Mouse (Mus musculus) MEL (cell line): Measurements from ENCODE around the gene Fgfr2. TPM values are rescaled to one million over a fixed set of nuclear protein-coding genes. Genes with fewer than 3 reads are reported as not detected.

Source experiments
- DNase-seq: peaks from one replicate; pipeline ENCODE4 v3.0.0; 2011; ENCODE audit warnings: low read depth, low spot score
- H3K27ac ChIP-seq: 2 replicates; pipeline ENCODE4 v1.5.1; 2012; ENCODE audit warnings: low read depth, mild to moderate bottlenecking, control low read depth, low read length, moderate library complexity; ENCODE audit not compliant: control insufficient read depth
- H3K27me3 ChIP-seq, 2 experiments: fragments of 150-350 bp in 1 of 2; sonication (generic) in 1 of 2; 2 replicates each; pipeline ENCODE4 v1.6.1; 2012; ENCODE audit warnings: low read length in 2 of 2, mild to moderate bottlenecking in 2 of 2, improper control_type of control experiment in 1 of 2, moderate library complexity in 1 of 2; ENCODE audit not compliant: insufficient read depth in 2 of 2, control insufficient read depth in 1 of 2
- H3K36me3 ChIP-seq, 2 experiments: 2 replicates each; pipeline ENCODE4 v1.6.1; 2012 to 2014; ENCODE audit warnings: low read length in 2 of 2, improper control_type of control experiment in 1 of 2, inconsistent platforms in 1 of 2, mild to moderate bottlenecking in 1 of 2; ENCODE audit not compliant: insufficient read depth in 2 of 2, control insufficient read depth in 1 of 2
- H3K4me1 ChIP-seq, 2 experiments: fragments of 150-350 bp in 1 of 2; sonication (generic) in 1 of 2; 2 replicates each; pipeline ENCODE4 v1.6.1; 2012; ENCODE audit warnings: low read length in 2 of 2, improper control_type of control experiment in 1 of 2, mild to moderate bottlenecking in 1 of 2; ENCODE audit not compliant: insufficient read depth in 2 of 2, control insufficient read depth in 1 of 2
- H3K4me3 ChIP-seq, 2 experiments: fragments of 150-350 bp in 1 of 2; sonication (generic) in 1 of 2; 2 replicates each; pipeline ENCODE4 v1.5.1; 2012; ENCODE audit warnings: low read depth in 2 of 2, low read length in 2 of 2, mild to moderate bottlenecking in 2 of 2, moderate library complexity in 2 of 2, control low read depth in 1 of 2, improper control_type of control experiment in 1 of 2; ENCODE audit not compliant: control insufficient read depth in 1 of 2, insufficient read depth in 1 of 2
- H3K79me2 ChIP-seq: 2 replicates; pipeline ENCODE4 v1.6.1; 2012; ENCODE audit warnings: mild to moderate bottlenecking, low read length, moderate library complexity; ENCODE audit not compliant: control insufficient read depth, poor library complexity, insufficient read depth
- H3K9ac ChIP-seq: 2 replicates; pipeline ENCODE4 v1.6.1; 2012; ENCODE audit warnings: low read depth, mild to moderate bottlenecking, control low read depth, low read length, moderate library complexity; ENCODE audit not compliant: control insufficient read depth, poor library complexity, severe bottlenecking
- H3K9me3 ChIP-seq: fragments of 150-350 bp; sonication (generic); replicated peaks from 2 replicates; pipeline ENCODE4 v1.6.1; 2012; ENCODE audit warnings: mild to moderate bottlenecking, low read length, improper control_type of control experiment, moderate library complexity; ENCODE audit not compliant: insufficient read depth
- CHD2 ChIP-seq: IDR thresholded peaks from 2 replicates; pipeline ENCODE4 v1.6.1; 2011; ENCODE audit warnings: low read length, improper control_type of control experiment
- CTCF ChIP-seq, 3 experiments: IDR thresholded peaks in 2 of 3; conservative IDR thresholded peaks in 1 of 3; 2 replicates each; pipeline ENCODE4 v1.5.1; 2011 to 2012; ENCODE audit warnings: low read length in 3 of 3, low read depth in 2 of 3, mild to moderate bottlenecking in 2 of 3, improper control_type of control experiment in 1 of 3, inconsistent platforms in 1 of 3, mixed read lengths in 1 of 3, moderate library complexity in 1 of 3; ENCODE audit not compliant: control insufficient read depth in 1 of 3, insufficient read depth in 1 of 3, poor library complexity in 1 of 3, severe bottlenecking in 1 of 3
- ELF1 ChIP-seq: IDR thresholded peaks from 2 replicates; pipeline ENCODE4 v1.6.1; 2014; ENCODE audit warnings: low read depth, mild to moderate bottlenecking, inconsistent platforms, low read length, improper control_type of control experiment, moderate library complexity
- EP300 ChIP-seq, 2 experiments: IDR thresholded peaks; 2 replicates each; pipeline ENCODE4 v1.6.1; 2011; ENCODE audit warnings: improper control_type of control experiment in 2 of 2, low read length in 2 of 2, low read depth in 1 of 2, mild to moderate bottlenecking in 1 of 2
- GABPA ChIP-seq: IDR thresholded peaks from 2 replicates; pipeline ENCODE4 v1.6.1; 2012; ENCODE audit warnings: low read depth, mild to moderate bottlenecking, inconsistent platforms, low read length, improper control_type of control experiment, moderate library complexity
- GATA1 ChIP-seq: IDR thresholded peaks from 2 replicates; pipeline ENCODE4 v1.6.1; 2011; ENCODE audit warnings: low read depth, low read length, improper control_type of control experiment
- HCFC1 ChIP-seq: IDR thresholded peaks from 2 replicates; pipeline ENCODE4 v1.6.1; 2012; ENCODE audit warnings: low read depth, mild to moderate bottlenecking, inconsistent platforms, low read length, improper control_type of control experiment, moderate library complexity
- KAT2A ChIP-seq: conservative IDR thresholded peaks from 2 replicates; pipeline ENCODE4 v1.6.1; 2012; ENCODE audit warnings: low read depth, low read length, improper control_type of control experiment, inconsistent platforms
- MAFK ChIP-seq: IDR thresholded peaks from 2 replicates; pipeline ENCODE4 v1.6.1; 2011; ENCODE audit warnings: low read depth, mild to moderate bottlenecking, low read length, improper control_type of control experiment, borderline replicate concordance
- MAX ChIP-seq: IDR thresholded peaks from 2 replicates; pipeline ENCODE4 v1.6.1; 2011; ENCODE audit warnings: low read length, improper control_type of control experiment
- MAZ ChIP-seq: IDR thresholded peaks from 2 replicates; pipeline ENCODE4 v1.6.1; 2012; ENCODE audit warnings: low read depth, mild to moderate bottlenecking, inconsistent platforms, low read length, improper control_type of control experiment
- MEF2A ChIP-seq: IDR thresholded peaks from 2 replicates; pipeline ENCODE4 v1.6.1; 2014; ENCODE audit warnings: low read depth, mild to moderate bottlenecking, inconsistent platforms, low read length, improper control_type of control experiment; ENCODE audit not compliant: poor library complexity, insufficient replicate concordance, severe bottlenecking; ENCODE audit errors: extremely low read depth
- MYB ChIP-seq: IDR thresholded peaks from 2 replicates; pipeline ENCODE4 v1.6.1; 2011; ENCODE audit warnings: mild to moderate bottlenecking, low read depth, low read length, improper control_type of control experiment
- MYC ChIP-seq: IDR thresholded peaks from 2 replicates; pipeline ENCODE4 v1.6.1; 2011; ENCODE audit warnings: low read depth, mild to moderate bottlenecking, low read length, improper control_type of control experiment, moderate library complexity
- NELFE ChIP-seq: IDR thresholded peaks from 2 replicates; pipeline ENCODE4 v1.6.1; 2011; ENCODE audit warnings: low read depth, low read length, improper control_type of control experiment
- POLR2A ChIP-seq, 2 experiments: IDR thresholded peaks; 2 replicates each; pipeline ENCODE4 v1.6.1; 2011 to 2012; ENCODE audit warnings: low read length in 2 of 2, mild to moderate bottlenecking in 2 of 2, control low read depth in 1 of 2, improper control_type of control experiment in 1 of 2, low read depth in 1 of 2, moderate library complexity in 1 of 2; ENCODE audit not compliant: control insufficient read depth in 1 of 2, insufficient read depth in 1 of 2, poor library complexity in 1 of 2
- POLR2AphosphoS5 ChIP-seq: IDR thresholded peaks from 2 replicates; pipeline ENCODE4 v1.6.1; 2012; ENCODE audit warnings: low read depth, borderline replicate concordance, mild to moderate bottlenecking, inconsistent platforms, low read length, moderate library complexity, mixed read lengths
- RAD21 ChIP-seq: IDR thresholded peaks from 2 replicates; pipeline ENCODE4 v1.6.1; 2011; ENCODE audit warnings: mild to moderate bottlenecking, low read depth, low read length, improper control_type of control experiment
- RCOR1 ChIP-seq: IDR thresholded peaks from 2 replicates; pipeline ENCODE4 v1.6.1; 2012; ENCODE audit warnings: low read depth, mild to moderate bottlenecking, inconsistent platforms, low read length, improper control_type of control experiment
- SMC3 ChIP-seq: IDR thresholded peaks from 2 replicates; pipeline ENCODE4 v1.6.1; 2011; ENCODE audit warnings: low read depth, low read length, improper control_type of control experiment
- TBP ChIP-seq: IDR thresholded peaks from 2 replicates; pipeline ENCODE4 v1.8.0; 2011; ENCODE audit warnings: low read depth, low read length, improper control_type of control experiment
- UBTF ChIP-seq: IDR thresholded peaks from 2 replicates; pipeline ENCODE4 v1.6.1; 2012; ENCODE audit warnings: low read depth, mild to moderate bottlenecking, inconsistent platforms, low read length, improper control_type of control experiment, moderate library complexity, borderline replicate concordance; ENCODE audit not compliant: insufficient read depth
- ZC3H11A ChIP-seq: IDR thresholded peaks from 2 replicates; pipeline ENCODE4 v1.6.1; 2012; ENCODE audit warnings: low read depth, mild to moderate bottlenecking, inconsistent platforms, low read length, improper control_type of control experiment
- ZMIZ1 ChIP-seq: IDR thresholded peaks from 2 replicates; pipeline ENCODE4 v1.6.1; 2012; ENCODE audit warnings: low read depth, mild to moderate bottlenecking, inconsistent platforms, low read length, improper control_type of control experiment, moderate library complexity
- polyA plus RNA-seq, 2 experiments: library from polyadenylated mRNA; stranded (reverse) in 1 of 2; unstranded in 1 of 2; fragments of >175 nt in 1 of 2; fragments of >200 nt in 1 of 2; gene quantifications; 2 replicates each; pipeline versions ENCODE4 v1.2.1 to v1.2.4; 2012; ENCODE audit warnings: low replicate concordance in 2 of 2, low read depth in 1 of 2; ENCODE audit not compliant: insufficient read length in 2 of 2, insufficient read depth in 1 of 2, missing spikeins in 1 of 2
- total RNA-seq: library from RNA; depleted of rRNA; stranded (reverse); fragments of 300-350 nt; gene quantifications from 2 replicates; pipeline ENCODE4 v1.2.3, GENCODE M21; 2012

The Fgfr2 gene
- total and polyA plus RNA-seq, 3 experiments, result not detected

DNA sequence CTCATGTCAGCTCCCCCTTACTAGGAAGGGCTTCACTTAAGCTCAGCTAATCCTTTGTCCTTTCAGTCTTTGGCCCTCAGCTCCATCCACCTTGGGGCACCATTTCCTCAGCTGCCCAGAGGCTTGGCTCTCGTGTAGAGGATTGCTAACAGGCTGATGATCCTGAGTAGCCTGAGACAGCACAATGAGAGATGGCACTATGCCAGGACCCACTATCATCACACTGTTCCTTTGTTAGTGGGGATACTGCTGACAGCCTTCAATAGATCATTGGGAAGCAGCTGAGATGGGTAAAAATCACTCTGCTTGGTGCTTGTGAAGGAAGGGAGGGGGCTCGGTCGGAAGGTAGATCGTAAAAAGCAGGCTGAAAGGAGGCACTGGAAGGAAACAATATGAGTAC lies 693.8 kb downstream of the Fgfr2 start:
- no peak overlapping the region for H3K9ac ChIP-seq
- no peaks in the 10 kb centered on the region for H3K27me3 ChIP-seq
- H3K79me2 ChIP-seq, result no peaks in the 10 kb centered on the region
- no peak for DNase-seq
- TF ChIP-seq ZMIZ1 (no peak), ZC3H11A (no peak), MAFK (no peak), CTCF (IDR thresholded peaks at IDR 0.05 in 2 of 3, conservative IDR thresholded peaks at IDR 0.05 in 1 of 3; ENCODE audit: control insufficient read depth in 1 of 3, insufficient read depth in 1 of 3, low read depth in 2 of 3, low read length in 3 of 3, poor library complexity in 1 of 3, severe bottlenecking in 1 of 3) (no peak), EP300 (IDR thresholded peaks at IDR 0.05; ENCODE audit: low read depth in 1 of 2, low read length in 2 of 2) (no peak), MYC (no peak), HCFC1 (no peak), POLR2AphosphoS5 (no peak), SMC3 (no peak), CHD2 (no peak), POLR2A (IDR thresholded peaks at IDR 0.05; ENCODE audit: control insufficient read depth in 1 of 2, insufficient read depth in 1 of 2, low read depth in 1 of 2, low read length in 2 of 2, poor library complexity in 1 of 2) (no peak), GABPA (no peak), UBTF (no peak), MAX (no peak), MEF2A (no peak), MYB (no peak), KAT2A (no peak), TBP (no peak), GATA1 (no peak)
- H3K4me3 ChIP-seq, result no peak overlapping the region
- H3K4me1 ChIP-seq, result no peaks in the 10 kb centered on the region
- H3K36me3 ChIP-seq, result no peaks in the 10 kb centered on the region
- no peaks in the 10 kb centered on the region for H3K9me3 ChIP-seq
- no peak overlapping the region for H3K27ac ChIP-seq

DNA sequence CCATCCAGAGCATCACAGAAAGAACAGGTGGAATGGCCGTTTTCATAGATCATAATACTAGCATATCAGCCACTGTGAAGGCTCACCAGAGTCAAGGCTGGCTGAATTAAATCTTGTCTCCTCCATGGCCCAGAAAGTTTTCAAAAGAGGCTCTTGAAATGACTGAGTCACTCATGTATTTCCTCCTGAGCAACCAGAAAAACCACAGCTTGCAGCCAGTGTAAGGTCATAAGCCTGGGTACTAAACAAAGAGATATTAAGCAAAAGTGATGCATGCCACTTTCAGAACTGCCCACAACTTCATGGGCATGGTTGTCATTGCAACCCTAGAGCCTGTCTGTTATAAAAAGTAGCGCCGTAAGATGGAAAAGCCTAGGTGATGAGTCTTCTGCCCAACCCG lies 694.8 kb downstream of the Fgfr2 start:
- H3K27me3 ChIP-seq, result no peaks in the 10 kb centered on the region

More for the DNA sequence above, 694.8 kb downstream of the Fgfr2 start:
- Histone ChIP-seq H3K4me3 (no peak overlapping the region), H3K27ac (no peak overlapping the region), H3K4me1 (no peaks in the 10 kb centered on the region), H3K9me3 (no peaks in the 10 kb centered on the region), H3K9ac (no peak overlapping the region), H3K79me2 (no peaks in the 10 kb centered on the region), H3K36me3 (no peaks in the 10 kb centered on the region)
- TF ChIP-seq RCOR1, result no peak
- no peak for TF ChIP-seq EP300 (IDR thresholded peaks at IDR 0.05; ENCODE audit: low read depth in 1 of 2, low read length in 2 of 2)
- TF ChIP-seq POLR2A (IDR thresholded peaks at IDR 0.05; ENCODE audit: control insufficient read depth in 1 of 2, insufficient read depth in 1 of 2, low read depth in 1 of 2, low read length in 2 of 2, poor library complexity in 1 of 2), result no peak
- no peak for TF ChIP-seq ELF1
- TF ChIP-seq NELFE, result no peak
- no peak for TF ChIP-seq MAZ
- no peak for TF ChIP-seq RAD21
- DNase-seq, result no peak
